Mouse (Mus musculus): ENCODE results near the gene Gm43738. TPM values are rescaled to one million over a fixed set of nuclear protein-coding genes. Genes with fewer than 3 reads are reported as not detected.
"Not testable (repeated sequence)": the region's sequence is repeated elsewhere in the genome, so short reads cannot be mapped to it uniquely, and the experiment has no call there.

The Gm43738 gene
- polyA plus RNA-seq, 1 experiment from 2014 or later, result not detected

- no peak for ATAC-seq (ENCODE audit: low read depth)
- H3K4me3 ChIP-seq (ENCODE audit: low read depth, low read length), result no peak overlapping the region
- WGBS, result 21% methylated on average over 21 of the region's 21 CpGs
- peaks cover 3% of the 10 kb centered on the region; the same call in 1 of the 2 replicates for H3K27me3 ChIP-seq (replicated peaks; ENCODE audit: control insufficient read depth, insufficient read depth, low read length)
- H3K27ac ChIP-seq (replicated peaks; ENCODE audit: low read depth, low read length), result no peak overlapping the region
- no peaks in the 10 kb centered on the region for H3K9me3 ChIP-seq (ENCODE audit: control insufficient read depth, low read length)
- peak overlapping the region; percentile 40; the same call in 1 of the 2 replicates for H3K4me2 ChIP-seq (ENCODE audit: low read depth, low read length)
- peaks cover 16% of the 10 kb centered on the region for H3K4me1 ChIP-seq (ENCODE audit: control insufficient read depth, insufficient read depth, low read length)
- H3K36me3 ChIP-seq (ENCODE audit: control insufficient read depth, insufficient read depth, low read length), result peaks cover 16% of the 10 kb centered on the region; the same call in 1 of the 2 replicates
- peak; percentile 85 for DNase-seq (ENCODE audit: low spot score)
- peak overlapping the region; percentile 6; the same call in 1 of the 2 replicates for H3K9ac ChIP-seq (ENCODE audit: low read depth, low read length)
Measured at GRCm38 (mm10) chr3:89087338-89088110, 13.4 kb downstream of the Gm43738 start.

DNA sequence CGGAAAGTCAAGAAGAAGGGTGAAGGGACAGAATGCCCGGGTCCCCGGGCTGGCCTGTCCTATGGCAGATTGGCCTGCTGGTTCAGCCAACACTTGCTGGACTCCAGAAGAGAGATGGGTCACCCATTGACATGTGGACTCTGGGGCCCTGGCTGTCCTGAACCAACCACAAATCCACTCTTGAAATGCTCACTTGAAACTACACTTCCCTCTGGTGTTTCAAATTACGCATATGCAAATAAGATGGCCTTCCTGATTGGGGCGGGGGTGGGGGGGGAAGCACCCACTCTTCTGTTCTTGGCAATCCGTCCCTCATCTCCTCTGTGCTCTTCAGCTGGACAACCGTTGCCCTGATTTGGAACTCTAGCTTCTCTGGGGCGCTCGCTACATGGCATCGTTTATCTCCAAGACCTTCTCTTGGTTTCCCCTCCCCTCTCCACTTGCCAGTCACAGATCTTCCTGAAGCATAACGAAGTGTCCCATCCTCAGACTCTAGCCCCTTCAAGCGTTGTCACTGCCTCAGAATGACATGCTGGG, 16.2 kb downstream of the Gm43738 start:
- no peaks in the 10 kb centered on the region for H3K9me3 ChIP-seq (ENCODE audit: control insufficient read depth, low read length)
- no peak for DNase-seq (ENCODE audit: low spot score)
- WGBS, result 83% methylated on average over 12 of the region's 12 CpGs
- no peak overlapping the region for H3K9ac ChIP-seq (ENCODE audit: low read depth, low read length)
- H3K36me3 ChIP-seq (ENCODE audit: control insufficient read depth, insufficient read depth, low read length), result peaks cover 34% of the 10 kb centered on the region
- H3K4me1 ChIP-seq (ENCODE audit: control insufficient read depth, insufficient read depth, low read length), result peaks cover 12% of the 10 kb centered on the region
- no peak overlapping the region for H3K4me2 ChIP-seq (ENCODE audit: low read depth, low read length)
- ATAC-seq (ENCODE audit: low read depth), result no peak
- no peak overlapping the region for H3K27ac ChIP-seq (replicated peaks; ENCODE audit: low read depth, low read length)
- no peaks in the 10 kb centered on the region for H3K27me3 ChIP-seq (replicated peaks; ENCODE audit: control insufficient read depth, insufficient read depth, low read length)
- no peak overlapping the region for H3K4me3 ChIP-seq (ENCODE audit: low read depth, low read length)

DNA sequence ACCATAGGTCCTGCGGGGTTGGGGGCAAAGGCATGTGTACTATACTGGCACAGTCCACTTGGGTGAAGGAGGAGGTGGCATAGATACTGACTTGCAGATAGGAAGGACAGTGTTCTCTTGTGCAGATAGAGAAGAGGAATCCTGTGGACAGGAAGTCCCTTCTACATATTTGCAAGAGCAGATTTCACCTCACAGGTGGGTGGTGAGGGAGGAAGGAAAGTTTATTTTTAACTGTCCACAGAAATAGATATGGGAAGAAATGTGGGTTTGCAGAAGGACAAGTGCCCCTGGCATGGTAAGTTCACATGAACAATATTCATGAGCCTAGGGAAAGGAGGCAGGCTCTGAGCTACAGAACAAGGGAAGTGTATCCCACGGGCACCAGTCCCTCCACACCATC, 16.8 kb downstream of the Gm43738 start:
- DNase-seq (ENCODE audit: low spot score) (no peak), ATAC-seq (ENCODE audit: low read depth) (no peak)
- Histone ChIP-seq H3K4me3 (ENCODE audit: low read depth, low read length) (no peak overlapping the region), H3K9ac (ENCODE audit: low read depth, low read length) (no peak overlapping the region), H3K27ac (replicated peaks; ENCODE audit: low read depth, low read length) (no peak overlapping the region), H3K4me1 (ENCODE audit: control insufficient read depth, insufficient read depth, low read length) (peaks cover 8% of the 10 kb centered on the region), H3K36me3 (ENCODE audit: control insufficient read depth, insufficient read depth, low read length) (peaks cover 40% of the 10 kb centered on the region), H3K27me3 (replicated peaks; ENCODE audit: control insufficient read depth, insufficient read depth, low read length) (no peaks in the 10 kb centered on the region), H3K4me2 (ENCODE audit: low read depth, low read length) (no peak overlapping the region), H3K9me3 (ENCODE audit: control insufficient read depth, low read length) (no peaks in the 10 kb centered on the region)
- WGBS, result 70% methylated on average over 2 of the region's 2 CpGs

GRCm38 (mm10) chr3:89082287-89082686, 18.6 kb downstream of the Gm43738 start:
- not testable (repeated sequence) for H3K9me3 ChIP-seq (ENCODE audit: control insufficient read depth, low read length)

DNA sequence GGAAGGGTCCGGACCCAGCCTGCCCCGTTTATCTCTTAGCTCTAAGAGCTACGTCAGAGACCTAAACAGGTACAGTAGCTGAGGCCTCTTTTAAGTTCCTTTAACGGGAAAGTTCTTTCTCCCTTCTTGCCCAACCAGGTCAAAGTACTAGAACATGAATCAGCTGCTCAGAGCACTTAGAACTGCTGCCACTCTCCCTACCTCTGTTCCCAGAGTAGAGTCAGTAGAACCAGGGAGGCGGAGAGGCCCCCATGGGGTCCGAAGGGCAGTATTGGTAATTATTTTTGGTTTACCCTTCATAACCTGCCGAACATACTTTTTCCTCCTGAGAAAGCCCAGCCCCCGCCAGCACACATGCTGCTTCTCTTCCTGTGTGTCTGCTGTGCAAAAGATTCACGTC, 23.5 kb downstream of the Gm43738 start:
- 92% methylated on average over 9 of the region's 9 CpGs for WGBS

More at GRCm38 (mm10) chr3:89082287-89082686, 18.6 kb downstream of the Gm43738 start:
- H3K27ac ChIP-seq (replicated peaks; ENCODE audit: low read depth, low read length); H3K27me3 ChIP-seq (replicated peaks; ENCODE audit: control insufficient read depth, insufficient read depth, low read length); ATAC-seq (ENCODE audit: low read depth); DNase-seq (ENCODE audit: low spot score); H3K4me3 ChIP-seq (ENCODE audit: low read depth, low read length); H3K4me1 ChIP-seq (ENCODE audit: control insufficient read depth, insufficient read depth, low read length); H3K4me2 ChIP-seq (ENCODE audit: low read depth, low read length); H3K9ac ChIP-seq (ENCODE audit: low read depth, low read length): not testable (repeated sequence)
- H3K36me3 ChIP-seq (ENCODE audit: control insufficient read depth, insufficient read depth, low read length), result peaks cover 57% of the 10 kb centered on the region

GRCm38 (mm10) chr3:89067265-89067664, 33.6 kb downstream of the Gm43738 start:
- no peaks in the 10 kb centered on the region for H3K27me3 ChIP-seq (replicated peaks; ENCODE audit: control insufficient read depth, insufficient read depth, low read length)
- H3K9me3 ChIP-seq (ENCODE audit: control insufficient read depth, low read length), result no peaks in the 10 kb centered on the region
- H3K4me1 ChIP-seq (ENCODE audit: control insufficient read depth, insufficient read depth, low read length), result no peaks in the 10 kb centered on the region
- DNase-seq (ENCODE audit: low spot score) (no peak), ATAC-seq (ENCODE audit: low read depth) (no peak)
- peaks cover 98% of the 10 kb centered on the region for H3K36me3 ChIP-seq (ENCODE audit: control insufficient read depth, insufficient read depth, low read length)
- H3K4me3 ChIP-seq (ENCODE audit: low read depth, low read length), result no peak overlapping the region
- no peak overlapping the region for H3K27ac ChIP-seq (replicated peaks; ENCODE audit: low read depth, low read length)
- H3K4me2 ChIP-seq (ENCODE audit: low read depth, low read length), result no peak overlapping the region
- H3K9ac ChIP-seq (ENCODE audit: low read depth, low read length), result no peak overlapping the region

More for the DNA sequence above, 23.5 kb downstream of the Gm43738 start:
- Histone ChIP-seq H3K4me1 (ENCODE audit: control insufficient read depth, insufficient read depth, low read length) (no peaks in the 10 kb centered on the region), H3K27ac (replicated peaks; ENCODE audit: low read depth, low read length) (no peak overlapping the region), H3K9me3 (ENCODE audit: control insufficient read depth, low read length) (no peaks in the 10 kb centered on the region), H3K9ac (ENCODE audit: low read depth, low read length) (no peak overlapping the region), H3K36me3 (ENCODE audit: control insufficient read depth, insufficient read depth, low read length) (peaks cover 89% of the 10 kb centered on the region), H3K4me2 (ENCODE audit: low read depth, low read length) (no peak overlapping the region), H3K4me3 (ENCODE audit: low read depth, low read length) (no peak overlapping the region), H3K27me3 (replicated peaks; ENCODE audit: control insufficient read depth, insufficient read depth, low read length) (no peaks in the 10 kb centered on the region)
- no peak for ATAC-seq (ENCODE audit: low read depth)
- no peak for DNase-seq (ENCODE audit: low spot score)

DNA sequence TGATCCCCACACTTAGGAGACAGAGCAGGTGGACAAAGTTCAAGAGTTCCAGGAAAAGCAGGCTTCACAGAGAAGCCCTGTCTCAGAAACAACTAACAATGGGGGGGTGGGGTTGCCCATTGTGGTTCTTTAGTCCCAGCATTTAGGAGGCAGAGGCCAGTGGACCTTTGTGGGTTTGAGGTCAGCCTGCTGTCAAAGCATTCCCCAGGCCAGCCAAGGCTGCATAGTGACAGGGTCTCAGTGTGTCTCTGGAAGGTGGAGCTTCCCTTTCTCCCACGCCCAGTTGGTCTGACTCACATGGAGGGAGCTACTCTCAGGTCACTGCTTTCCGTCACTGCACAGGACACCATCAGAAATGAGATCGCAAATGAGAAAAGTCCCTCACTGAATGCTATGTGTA, 39.2 kb downstream of the Gm43738 start:
- no peaks in the 10 kb centered on the region for H3K9me3 ChIP-seq (ENCODE audit: control insufficient read depth, low read length)
- H3K36me3 ChIP-seq (ENCODE audit: control insufficient read depth, insufficient read depth, low read length), result peaks cover 95% of the 10 kb centered on the region
- no peak overlapping the region for H3K4me2 ChIP-seq (ENCODE audit: low read depth, low read length)
- H3K4me3 ChIP-seq (ENCODE audit: low read depth, low read length), result no peak overlapping the region
- DNase-seq (ENCODE audit: low spot score), result no peak
- WGBS, result 92% methylated on average over 3 of the region's 3 CpGs
- H3K9ac ChIP-seq (ENCODE audit: low read depth, low read length), result no peak overlapping the region
- no peak for ATAC-seq (ENCODE audit: low read depth)
- H3K27ac ChIP-seq (replicated peaks; ENCODE audit: low read depth, low read length), result no peak overlapping the region
- H3K4me1 ChIP-seq (ENCODE audit: control insufficient read depth, insufficient read depth, low read length), result no peaks in the 10 kb centered on the region
- no peaks in the 10 kb centered on the region for H3K27me3 ChIP-seq (replicated peaks; ENCODE audit: control insufficient read depth, insufficient read depth, low read length)

DNA sequence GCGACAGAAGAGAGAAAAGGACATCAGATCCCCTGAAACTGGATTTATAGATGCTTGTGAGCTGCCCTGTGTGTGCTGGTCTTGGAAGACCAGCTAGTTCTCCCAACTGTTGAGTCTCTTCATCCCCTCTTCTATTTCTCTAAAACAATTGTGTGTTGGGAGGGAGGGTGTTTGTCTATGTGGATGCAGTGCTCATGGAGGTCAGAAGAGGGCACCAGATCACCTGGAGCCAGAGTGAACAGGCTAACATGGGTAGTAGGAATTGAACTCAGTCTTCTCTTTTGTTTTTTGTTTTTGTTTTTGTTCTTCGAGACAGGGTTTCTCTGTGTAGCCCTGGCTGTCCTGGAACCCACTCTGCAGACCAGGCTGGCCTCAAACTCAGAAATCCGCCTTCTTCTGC, 42.1 kb downstream of the Gm43738 start:
- H3K9ac ChIP-seq (ENCODE audit: low read depth, low read length), result no peak overlapping the region
- H3K4me1 ChIP-seq (ENCODE audit: control insufficient read depth, insufficient read depth, low read length), result no peaks in the 10 kb centered on the region
- H3K36me3 ChIP-seq (ENCODE audit: control insufficient read depth, insufficient read depth, low read length), result peaks cover 96% of the 10 kb centered on the region
- no peak overlapping the region for H3K27ac ChIP-seq (replicated peaks; ENCODE audit: low read depth, low read length)
- H3K4me2 ChIP-seq (ENCODE audit: low read depth, low read length), result no peak overlapping the region
- H3K9me3 ChIP-seq (ENCODE audit: control insufficient read depth, low read length), result no peaks in the 10 kb centered on the region
- H3K4me3 ChIP-seq (ENCODE audit: low read depth, low read length), result no peak overlapping the region
- peak; percentile 2 for DNase-seq (ENCODE audit: low spot score)
- WGBS, result 80% methylated on average over 3 of the region's 3 CpGs
- no peaks in the 10 kb centered on the region for H3K27me3 ChIP-seq (replicated peaks; ENCODE audit: control insufficient read depth, insufficient read depth, low read length)
- no peak for ATAC-seq (ENCODE audit: low read depth)

DNA sequence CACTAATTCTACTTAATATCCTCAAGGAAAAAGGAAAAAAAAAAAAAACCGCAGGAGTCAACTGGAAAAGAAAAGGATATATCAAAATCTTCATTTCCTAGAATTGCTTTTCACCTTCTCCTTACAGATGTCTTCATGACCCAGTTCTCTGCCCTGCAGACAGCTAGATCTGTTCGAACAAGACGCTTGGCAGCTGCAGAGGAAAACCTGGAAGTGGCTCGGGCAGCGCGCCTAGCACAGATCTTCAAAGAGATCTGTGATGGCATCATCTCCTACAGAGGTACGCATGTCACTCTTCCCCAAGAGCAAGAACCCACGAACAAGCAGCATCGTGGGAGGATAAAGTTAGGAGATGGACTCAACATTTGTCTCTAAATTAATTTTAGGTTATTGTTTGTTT, 42.5 kb downstream of the Gm43738 start:
- H3K27ac ChIP-seq (replicated peaks; ENCODE audit: low read depth, low read length), result no peak overlapping the region
- no peak for DNase-seq (ENCODE audit: low spot score)
- H3K4me1 ChIP-seq (ENCODE audit: control insufficient read depth, insufficient read depth, low read length), result no peaks in the 10 kb centered on the region
- ATAC-seq (ENCODE audit: low read depth), result no peak
- peaks cover 96% of the 10 kb centered on the region for H3K36me3 ChIP-seq (ENCODE audit: control insufficient read depth, insufficient read depth, low read length)
- H3K4me2 ChIP-seq (ENCODE audit: low read depth, low read length), result no peak overlapping the region
- WGBS, result 96% methylated on average over 9 of the region's 9 CpGs
- H3K9me3 ChIP-seq (ENCODE audit: control insufficient read depth, low read length), result no peaks in the 10 kb centered on the region
- H3K4me3 ChIP-seq (ENCODE audit: low read depth, low read length), result no peak overlapping the region
- no peaks in the 10 kb centered on the region for H3K27me3 ChIP-seq (replicated peaks; ENCODE audit: control insufficient read depth, insufficient read depth, low read length)
- H3K9ac ChIP-seq (ENCODE audit: low read depth, low read length), result no peak overlapping the region

Data from embryonic facial prominence, embryonic 14.5 days (tissue).